Mouse (Mus musculus) cerebellum, postnatal 25 days (tissue): ENCODE data around the gene Cpne5.

Experiments used
- DNase-seq, 2 experiments: peaks; one replicate each; pipeline ENCODE4 v3.0.0; 2021; ENCODE audit warnings: mixed read lengths in 2 of 2

Gene Cpne5

DNA sequence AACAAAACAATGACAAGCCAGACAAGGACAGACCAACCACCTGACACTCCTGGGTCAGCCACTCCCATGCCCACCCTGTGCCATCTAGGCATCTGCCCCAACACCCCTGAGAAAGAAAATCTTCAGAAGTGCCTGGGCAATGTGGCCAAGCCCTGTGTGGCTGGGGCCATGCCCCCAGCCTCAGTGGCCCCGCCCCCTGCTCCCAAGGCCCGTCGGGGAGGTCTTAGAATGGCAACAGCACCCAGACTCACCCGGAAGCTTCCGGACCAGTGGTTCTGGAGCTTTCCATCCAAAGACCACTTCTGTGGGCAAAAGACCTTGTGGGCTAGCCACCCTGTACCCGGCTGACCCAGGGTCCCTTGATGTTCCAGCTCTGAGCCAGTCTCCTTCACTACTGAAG is 35.4 kb downstream of the Cpne5 start:
- DNase-seq, result no peak

DNA sequence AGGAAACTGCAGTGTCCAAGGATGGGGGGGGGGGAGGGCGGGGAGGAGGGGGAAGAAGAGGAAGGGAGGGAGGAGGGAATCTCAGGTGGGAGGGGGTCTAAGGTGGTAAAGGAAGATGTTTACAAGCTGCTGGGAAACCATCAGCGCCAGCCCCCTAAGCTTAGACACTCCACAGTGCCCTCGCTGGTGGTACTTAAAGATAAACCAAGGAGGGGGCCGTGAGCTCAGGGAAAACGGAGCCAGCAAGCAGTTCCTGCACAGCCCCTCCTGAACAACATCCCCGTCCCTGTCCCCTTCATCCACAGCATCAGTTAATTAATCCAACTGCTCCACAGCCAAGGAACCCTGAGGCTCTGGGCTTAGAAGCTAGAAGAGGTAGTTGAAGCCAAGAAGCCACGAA is 38.1 kb downstream of the Cpne5 start:
- no peak for DNase-seq

DNA sequence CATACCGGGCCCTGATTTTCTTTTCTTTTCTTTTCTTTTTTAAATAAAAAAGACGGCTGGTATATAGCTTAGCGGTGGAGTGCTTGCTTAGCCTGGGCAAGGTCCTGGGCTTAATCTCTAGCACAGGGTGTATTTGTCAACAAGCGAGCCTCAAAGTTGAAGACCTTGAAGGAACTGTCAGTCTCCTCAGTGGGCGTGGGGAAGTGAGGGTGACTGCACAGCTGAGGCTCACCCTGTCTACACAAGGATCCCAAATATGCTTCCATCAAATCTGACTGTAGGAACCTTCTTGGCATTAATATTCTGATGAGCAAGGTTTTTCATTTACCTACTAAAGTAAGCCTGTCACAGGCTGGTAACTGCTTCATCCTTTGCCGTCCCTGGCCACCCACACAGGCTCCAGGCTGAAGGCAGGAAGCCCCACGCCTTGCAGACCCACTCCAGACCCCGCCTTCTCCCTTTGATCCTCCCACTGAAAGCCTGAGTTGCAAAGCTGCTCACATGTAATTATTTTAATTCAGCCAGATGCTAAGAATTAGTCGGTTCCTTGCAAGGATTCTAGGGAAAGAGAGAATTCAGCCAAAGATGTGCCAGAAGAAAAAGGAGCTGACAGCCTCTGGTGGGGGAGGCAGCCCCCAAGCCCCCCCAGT is 38.7 kb downstream of the Cpne5 start:
- no peak for DNase-seq

DNA sequence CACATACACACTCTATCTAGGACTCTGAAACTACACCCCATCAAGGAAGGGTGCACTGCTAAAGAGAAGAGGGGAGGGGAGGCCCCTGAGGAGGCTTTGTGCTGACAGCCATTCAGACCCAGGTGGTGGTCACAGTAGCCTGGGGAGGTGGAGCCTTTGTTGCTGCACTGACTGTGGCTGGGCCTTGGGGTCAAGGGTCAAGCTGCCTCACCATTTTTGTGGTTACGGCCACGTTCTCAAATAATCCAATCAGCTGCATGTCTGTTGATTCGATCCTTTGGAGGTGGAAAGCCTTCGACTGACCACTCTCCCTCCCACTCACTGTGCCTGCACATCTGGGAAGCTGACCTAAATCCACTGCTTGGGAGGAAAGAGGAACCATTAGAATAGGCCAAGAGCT is 42.4 kb downstream of the Cpne5 start:
- no peak for DNase-seq

DNA sequence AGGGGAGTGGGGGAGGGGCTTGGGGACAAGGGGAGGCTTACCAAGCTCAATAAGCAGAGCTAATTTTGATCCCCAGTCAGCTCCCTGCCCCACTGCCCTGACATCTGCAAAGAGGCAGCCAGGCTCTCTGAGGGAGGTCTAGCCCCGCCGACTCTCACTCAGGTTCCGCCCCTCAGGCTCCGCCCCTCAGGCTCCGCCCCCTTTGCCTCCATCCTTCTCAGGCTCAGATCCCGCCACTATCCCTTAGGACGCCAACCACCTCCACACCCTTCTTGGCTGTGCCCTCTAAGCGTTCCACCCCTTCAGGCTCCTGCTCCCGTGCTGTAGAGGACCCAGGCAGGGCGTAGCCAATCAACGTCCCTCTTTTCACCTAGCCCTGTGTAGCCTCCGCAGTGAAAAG is 49.0 kb downstream of the Cpne5 start:
- no peak for DNase-seq

DNA sequence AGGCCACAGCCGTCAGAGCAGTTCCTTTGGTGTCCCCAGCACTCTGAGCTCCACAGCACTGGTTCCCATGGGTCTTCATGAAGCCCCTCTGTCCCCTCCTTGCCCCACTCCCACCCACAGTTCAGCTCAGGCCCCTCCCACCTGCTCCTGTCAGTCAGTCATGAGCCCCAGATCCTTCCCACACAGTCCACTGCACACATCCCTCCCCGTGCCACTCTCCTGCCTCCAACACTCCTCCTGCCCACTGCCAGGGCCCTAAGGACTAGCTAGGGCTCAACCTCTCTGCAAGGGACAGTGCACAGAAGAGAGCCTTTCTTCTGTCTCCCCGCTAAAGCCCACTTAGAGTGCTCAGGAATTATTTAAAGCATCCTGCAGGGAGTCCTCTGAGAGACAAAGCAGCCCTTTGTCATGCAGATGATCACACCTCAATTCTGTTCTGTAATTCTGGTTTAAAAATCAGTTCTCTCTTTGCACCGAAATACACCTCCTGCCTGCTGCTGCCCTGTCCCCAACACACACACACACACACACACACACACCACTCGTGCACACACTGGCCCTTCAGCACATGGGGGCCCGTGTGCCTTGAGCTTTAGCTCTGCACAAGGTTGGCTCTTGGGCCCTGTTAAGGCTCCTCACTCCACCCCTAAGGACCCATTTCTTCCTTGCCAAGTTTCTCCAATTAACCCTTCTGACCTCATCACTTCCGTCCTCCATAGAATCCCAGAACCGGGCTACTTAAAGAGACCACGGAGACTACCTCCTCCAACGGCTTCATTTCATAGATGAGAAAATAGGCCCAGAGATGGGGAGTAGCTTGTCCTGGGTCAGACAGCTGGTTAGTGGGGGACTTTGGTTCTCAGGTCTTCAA is 50.7 kb downstream of the Cpne5 start:
- DNase-seq, result no peak

DNA sequence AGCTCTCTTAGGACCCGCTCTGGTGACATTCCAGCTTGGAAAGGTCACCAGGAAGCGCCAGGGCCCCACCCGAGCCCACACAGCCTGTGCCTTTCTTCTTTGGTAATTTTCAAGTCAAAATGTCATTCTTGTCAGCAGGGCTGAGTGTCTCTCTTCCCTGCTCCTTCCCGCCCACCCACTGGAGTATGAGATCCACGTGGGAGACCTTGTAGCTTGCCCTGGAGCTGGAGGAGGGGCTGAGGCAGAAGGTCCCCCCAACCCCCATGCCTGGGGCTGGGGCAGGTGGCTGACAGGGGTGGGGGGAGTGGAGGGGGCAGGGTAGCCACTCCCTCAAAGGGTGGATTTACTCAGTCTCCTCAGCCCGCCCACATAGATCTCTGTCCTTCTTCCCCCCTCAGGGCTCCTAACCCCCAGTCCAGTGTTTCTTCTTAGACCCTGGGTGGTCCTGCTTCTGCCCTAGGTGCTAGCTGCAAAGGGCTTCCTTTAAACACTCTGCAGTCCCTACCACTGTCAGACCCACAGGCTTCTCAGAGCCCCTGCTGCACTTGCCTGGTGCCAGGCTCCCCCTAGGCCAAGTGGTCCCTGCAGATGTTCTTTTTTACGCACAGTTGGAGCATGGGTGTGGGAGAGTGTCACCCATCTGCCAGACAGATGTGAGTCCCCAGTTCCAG is 52.5 kb downstream of the Cpne5 start:
- DNase-seq, result no peak

DNA sequence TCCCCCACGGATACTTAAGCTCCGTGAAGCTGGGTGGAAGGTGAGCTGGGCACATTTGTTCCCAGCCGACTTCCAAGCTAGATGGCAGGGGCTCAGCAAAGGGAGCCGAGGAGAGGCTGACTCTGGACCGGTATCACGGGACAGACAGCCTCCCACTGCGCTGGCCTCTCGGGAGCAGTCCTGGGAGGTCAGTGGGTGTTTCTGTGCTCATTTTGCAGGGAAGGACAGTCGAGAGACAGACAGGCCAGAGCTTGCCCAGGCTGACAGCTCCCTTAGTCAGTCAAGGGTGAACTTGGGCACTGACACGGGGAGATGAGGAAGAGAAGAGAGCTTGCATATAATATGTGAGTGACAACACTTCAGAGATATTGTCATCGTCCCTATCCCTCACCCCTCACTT is 54.8 kb downstream of the Cpne5 start:
- no peak for DNase-seq

DNA sequence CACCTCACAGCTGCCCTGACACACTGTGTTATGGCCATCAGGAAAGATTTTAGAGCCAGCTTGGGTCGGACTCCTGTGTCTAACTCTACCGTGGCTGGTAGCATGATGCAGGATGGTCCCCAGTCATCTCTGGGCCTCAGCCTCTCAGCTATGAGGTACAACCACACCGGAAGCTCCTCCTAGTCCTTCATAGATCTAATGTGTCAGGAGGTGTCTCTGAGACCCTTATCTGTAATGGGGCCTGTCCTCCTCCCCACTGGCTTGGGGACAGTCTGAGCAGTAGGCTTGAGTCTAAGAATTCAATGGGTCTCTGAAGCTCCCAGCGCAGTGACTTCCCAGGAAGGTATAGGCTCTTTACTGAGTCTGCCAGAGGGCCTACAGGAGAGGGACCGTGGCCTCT is 56.2 kb downstream of the Cpne5 start:
- no peak for DNase-seq

DNA sequence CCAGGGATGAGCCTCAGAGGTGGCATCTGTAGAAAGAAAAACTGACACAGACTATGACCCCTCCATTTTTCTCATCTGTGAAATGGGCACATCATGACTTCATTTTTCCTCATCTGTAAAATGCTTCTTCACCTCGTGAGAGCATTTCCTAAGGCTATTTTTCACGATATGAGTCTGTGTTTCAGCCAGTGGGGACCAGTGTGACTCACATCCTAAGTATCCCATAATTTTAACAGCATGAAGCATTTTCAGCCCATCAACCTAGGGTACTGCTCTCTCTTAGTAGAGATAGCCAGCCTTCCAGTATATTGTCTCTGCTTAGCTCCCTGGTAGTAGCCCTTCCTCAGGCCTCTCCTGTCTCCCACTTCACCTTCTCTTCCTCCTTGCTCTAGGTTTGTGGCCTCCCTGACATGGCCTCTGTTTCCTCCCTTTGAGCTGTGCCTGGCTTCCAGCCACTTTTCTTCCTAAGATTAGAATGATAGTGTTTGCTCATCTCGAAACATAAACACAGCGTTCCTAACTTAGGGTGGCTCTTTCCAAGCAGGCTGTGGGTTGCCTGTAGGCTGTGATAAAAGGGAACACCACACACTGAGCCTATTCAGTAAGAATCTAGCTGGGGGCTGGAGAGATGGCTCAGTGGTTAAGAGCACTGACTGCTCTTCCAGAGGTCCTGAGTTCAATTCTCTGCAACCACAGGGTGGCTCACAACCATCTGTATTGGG is 57.4 kb downstream of the Cpne5 start:
- DNase-seq, result no peak

DNA sequence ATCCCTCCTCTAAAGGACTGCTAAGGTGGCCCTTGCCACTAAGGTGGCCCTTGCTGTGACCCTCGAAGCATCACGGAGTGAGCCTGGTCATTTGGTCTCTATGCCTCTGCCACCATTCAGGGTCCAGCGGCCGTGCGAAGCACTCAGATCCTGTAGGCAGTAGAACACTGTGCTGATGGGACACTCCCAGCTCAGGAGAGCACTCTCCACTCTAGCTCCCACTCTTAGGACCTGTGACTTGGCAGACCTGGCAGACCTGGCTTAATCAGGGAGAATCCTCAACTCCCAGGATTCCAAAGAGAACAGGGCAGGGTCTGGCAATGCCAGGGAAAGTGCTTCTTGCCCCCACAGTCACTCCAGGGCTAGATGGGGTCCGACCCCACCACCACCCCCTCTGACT is 58.0 kb downstream of the Cpne5 start:
- DNase-seq, result no peak

DNA sequence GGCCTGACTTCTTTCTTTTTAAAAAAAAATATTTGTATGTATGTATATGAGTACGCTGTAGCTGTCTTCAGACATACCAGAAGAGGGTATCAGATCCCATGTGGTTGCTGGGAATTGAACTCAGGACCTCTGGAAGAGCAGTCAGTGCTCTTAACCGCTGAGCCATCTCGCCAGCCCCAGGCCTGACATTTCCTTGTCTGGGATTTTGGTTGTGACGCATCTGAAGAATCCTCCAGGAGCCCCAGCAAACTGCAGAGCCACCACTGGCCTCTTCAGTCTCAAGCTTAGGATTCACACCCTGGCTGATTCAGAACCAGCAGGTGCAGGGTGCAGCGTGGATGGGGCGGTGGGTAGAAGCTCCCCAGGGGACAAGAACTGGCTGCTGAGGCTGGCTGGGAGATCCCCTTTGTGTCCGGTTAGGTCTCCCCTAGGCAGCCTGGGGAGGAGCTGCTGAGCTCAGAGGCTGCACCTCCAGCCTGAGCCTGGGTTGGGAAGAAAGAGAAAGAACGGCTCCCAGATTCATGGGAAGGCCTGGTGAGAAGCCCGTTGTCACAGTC is 59.4 kb downstream of the Cpne5 start:
- DNase-seq, result no peak

DNA sequence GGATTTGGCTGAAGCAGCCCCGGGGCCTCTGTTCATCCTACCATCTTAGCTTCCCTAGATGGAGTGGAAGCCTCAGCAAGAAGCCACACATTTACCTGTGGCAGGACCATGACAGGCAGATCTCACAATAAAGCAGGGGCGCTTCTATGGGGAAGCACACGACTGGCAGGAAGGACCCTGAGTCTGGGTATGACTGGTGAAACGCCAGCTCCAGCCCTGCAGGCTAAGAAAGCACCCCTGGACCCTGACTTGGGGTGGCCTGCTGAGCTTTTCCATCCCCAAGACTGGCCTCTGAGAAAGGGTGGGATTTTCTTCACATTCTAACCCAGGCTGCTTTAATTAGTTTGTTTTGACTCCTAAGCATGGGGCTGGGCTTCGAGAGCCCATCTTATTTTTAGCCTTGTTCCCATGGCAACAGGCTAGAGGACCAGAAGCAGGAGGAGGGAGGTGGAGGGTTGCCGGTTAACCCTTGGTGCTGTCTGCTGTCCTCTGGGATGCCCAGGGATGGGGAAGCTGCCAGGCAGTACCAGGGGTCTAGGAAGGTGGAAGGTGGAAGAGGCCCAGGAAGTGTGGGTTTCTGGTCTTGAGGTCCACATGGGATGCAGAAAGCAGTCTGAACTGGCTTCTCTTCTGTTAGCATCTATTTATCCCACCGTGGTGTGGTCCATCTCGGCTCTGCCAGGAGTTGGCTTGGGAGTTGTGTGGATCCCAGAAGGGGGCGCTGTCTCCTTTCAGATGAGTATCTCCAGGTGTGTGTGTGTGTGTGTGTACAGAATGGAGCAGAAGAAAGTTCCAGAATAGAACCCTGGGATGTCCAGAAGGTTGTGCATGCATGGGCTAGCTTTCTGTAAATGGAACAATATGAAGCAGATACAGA is 61.3 kb downstream of the Cpne5 start:
- DNase-seq, result peak; percentile 63 to 83

DNA sequence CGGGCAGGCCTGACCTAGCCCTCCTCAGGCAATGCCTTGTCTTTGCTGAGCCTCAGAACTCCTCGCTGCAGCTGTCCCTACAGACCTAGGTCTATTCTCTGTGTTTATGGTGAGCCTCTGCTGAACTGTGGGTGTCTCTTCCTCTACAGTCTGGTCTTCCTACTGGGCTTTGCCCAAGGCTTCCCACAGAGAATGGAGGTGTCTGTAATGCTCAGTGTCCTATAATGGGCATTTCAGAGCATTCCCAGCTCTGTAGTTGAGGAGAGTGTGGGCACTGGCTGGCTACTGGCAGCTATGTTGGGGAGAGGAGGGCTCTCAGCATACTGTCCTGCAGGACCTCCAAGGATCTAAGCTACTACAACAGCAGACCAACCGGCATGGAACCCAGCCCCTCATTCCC is 62.3 kb downstream of the Cpne5 start:
- DNase-seq, result no peak

DNA sequence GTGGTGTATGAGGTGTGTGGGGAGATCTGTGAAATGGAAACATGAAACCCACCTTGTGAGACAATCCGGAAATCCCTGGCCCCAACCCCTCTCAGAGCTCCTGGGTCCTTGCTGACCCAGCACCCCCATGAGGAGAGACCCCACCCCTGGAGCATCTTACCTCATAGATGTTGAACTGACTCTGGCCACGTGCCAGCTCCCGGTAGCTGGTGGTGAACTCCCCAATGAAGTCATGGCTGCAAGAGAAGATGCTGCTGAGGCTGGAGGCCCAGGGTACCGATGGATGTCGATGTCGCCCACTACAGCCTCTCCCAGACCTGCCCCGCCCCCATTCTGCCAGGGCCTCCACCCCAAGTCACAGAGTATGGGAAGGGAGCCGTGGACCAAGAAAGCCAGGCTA is 64.8 kb downstream of the Cpne5 start:
- no peak for DNase-seq

DNA sequence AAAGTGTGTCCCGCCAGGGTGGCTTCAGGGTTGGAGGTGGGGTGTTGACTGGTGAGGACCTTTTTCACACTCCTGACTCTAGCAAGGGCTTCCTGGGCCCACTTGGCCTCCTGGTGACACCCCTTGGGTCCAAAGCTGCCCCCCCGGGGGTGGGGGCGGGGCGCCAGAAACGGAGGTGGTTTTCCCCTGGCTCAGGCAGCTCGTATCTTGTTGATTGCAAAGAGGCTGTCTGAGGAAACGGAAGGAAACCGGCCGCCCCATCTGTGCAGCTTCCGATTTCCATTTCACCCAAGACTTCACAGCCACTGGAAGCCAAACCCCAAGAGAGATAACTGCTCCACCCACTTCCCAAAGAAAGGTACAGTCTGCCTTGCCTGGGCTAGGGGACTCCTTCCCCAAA is 65.9 kb downstream of the Cpne5 start:
- DNase-seq, result no peak

DNA sequence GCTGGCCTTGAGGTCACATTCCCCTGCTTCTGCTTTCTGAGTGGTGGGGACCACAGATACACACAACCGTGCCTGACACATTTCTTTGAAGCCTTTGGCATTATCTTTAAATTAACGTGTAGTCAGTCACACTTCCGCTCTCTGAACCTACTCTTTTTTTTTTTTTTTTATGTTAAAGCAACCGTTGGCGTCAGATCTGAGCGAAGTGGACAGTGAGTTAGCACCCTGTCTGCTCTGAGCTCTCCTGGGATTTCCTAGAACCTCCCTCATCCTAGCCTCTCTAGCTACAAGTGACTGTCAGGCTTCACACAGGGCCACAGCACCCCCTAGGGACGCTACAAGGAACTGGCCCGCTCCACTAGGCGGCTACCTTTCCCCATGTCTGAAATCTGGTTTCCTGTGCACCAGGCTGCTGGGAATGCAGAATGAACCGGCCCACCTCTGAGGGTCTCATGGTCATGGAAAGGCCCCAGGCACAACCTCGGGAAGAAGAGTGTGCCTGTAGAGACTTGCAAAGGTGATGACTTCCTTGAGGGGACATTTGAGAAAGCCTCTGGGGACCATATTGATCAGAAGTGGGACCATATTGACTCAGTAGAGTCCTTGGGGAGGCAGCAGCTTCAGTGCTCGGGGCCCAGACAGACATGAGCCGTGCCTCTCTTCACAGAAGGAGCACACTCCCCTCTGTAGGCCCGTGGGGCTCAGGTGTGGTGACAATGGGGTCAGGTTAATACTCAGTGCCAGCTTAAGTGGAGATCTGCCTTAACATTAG is 66.8 kb downstream of the Cpne5 start:
- peak; percentile 86 to 90 for DNase-seq

DNA sequence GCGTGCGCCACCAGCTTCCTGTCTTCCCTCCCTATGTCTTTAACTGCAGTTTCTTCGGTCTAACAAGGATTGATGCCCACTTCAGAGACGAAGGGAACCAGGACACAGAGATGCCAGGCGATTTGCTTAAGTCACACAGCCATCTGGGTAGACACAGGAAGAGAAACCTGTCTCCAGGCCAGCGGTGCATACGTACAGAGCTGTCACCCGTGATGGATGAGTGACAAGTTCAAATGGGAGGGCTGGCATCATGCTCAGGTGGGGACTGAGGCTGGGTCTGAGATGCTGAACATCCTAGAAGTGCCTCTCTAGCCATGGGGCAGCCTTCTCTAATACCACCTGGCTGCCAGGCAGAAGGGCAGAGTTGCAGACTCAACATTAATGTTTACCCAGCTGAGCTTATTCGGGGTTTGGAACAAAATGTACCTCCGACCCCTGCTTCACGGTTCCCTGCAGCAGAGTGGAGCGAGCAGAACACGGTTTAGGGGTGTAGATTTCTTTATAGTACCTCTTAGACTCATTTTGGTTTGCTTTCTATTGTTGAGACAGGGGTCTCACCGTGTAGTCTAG is 67.5 kb downstream of the Cpne5 start:
- no peak for DNase-seq

DNA sequence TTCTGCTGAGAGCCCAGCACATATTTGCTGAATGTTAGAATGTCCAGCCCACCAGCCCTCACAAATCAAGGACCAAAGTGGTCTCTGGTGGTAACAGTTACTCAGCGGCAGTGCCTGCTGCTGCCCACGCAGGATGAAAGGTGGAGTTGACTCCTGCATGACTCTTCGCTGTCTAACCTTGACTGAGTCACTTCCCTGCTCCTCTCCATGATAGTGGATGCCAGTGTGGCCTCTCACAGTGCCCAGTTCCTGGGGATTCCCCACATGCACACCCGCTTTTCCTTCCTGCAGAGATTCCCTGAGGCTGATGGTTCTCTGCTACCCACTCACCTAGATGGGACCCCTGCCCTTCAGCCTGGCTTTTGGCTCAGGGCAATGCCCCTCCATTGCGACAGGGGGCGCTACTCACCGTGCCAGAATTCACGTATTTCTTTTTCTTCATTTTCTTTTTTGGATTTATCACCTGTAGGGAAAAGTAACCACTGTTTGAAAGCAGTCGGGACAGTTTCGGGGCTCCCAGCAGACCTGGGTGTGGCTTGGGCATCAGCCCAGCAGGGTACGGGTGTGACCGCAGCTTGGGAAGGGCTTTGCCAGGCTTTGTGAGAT is 68.9 kb downstream of the Cpne5 start:
- no peak for DNase-seq

DNA sequence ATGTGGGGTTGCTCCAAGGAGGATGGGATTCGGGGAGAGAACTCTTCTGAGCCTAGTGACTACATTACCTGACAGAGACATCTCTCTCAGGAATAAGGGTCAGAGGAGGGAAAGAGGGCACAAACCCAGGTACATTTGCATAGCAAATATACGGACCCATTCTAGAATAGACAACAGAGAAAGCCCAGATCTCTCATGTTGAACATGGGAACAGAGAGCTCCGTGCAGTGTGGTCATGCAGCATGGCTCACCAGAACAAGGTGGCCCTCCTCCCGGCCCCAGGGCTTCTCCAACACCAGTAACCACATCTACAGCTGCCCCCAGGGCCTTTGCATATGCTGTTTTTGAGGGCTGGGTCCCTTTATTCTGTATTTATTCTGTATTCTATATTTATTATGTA is 69.5 kb downstream of the Cpne5 start:
- no peak for DNase-seq
